Mouse (Mus musculus): Measurements from ENCODE around the gene Fhl4. TPM values are rescaled to one million over a fixed set of nuclear protein-coding genes. Genes with fewer than 3 reads are reported as not detected.
A peak's percentile ranks its signal among the peaks of the same experiment; 100 is the strongest.

Gene Fhl4
- total RNA-seq, 2 experiments from 2014 or later = 0.34 to 0.56 TPM

- H3K27ac ChIP-seq = no peak overlapping the region
- intact Hi-C loops (cut with DNase I) = no loop called here
- H3K4me3 ChIP-seq = no peak overlapping the region
- TF ChIP-seq CTCF (IDR thresholded peaks at IDR 0.05) = no peak
- no peak for DNase-seq (ENCODE audit: extremely low spot score in 1 of 2, low spot score in 2 of 2)
These were observed 30.6 kb downstream of the Fhl4 start for GRCm38 (mm10) chr10:85071605-85072152.

- H3K27ac ChIP-seq = no peak overlapping the region
- intact Hi-C loops (cut with DNase I) = no loop called here
- DNase-seq (ENCODE audit: extremely low spot score in 1 of 2, low spot score in 2 of 2) = no peak
- TF ChIP-seq CTCF (IDR thresholded peaks at IDR 0.05) = no peak
- no peak overlapping the region for H3K4me3 ChIP-seq
These were observed 47.4 kb downstream of the Fhl4 start for GRCm38 (mm10) chr10:85054876-85055275.

- no peak overlapping the region for H3K4me3 ChIP-seq
- intact Hi-C loops (cut with DNase I) = no loop called here
- TF ChIP-seq CTCF (IDR thresholded peaks at IDR 0.05) = no peak
- no peak overlapping the region for H3K27ac ChIP-seq
- DNase-seq (ENCODE audit: extremely low spot score in 1 of 2, low spot score in 2 of 2) = no peak
These were observed 49.8 kb downstream of the Fhl4 start for GRCm38 (mm10) chr10:85052451-85052850.

GRCm38 (mm10) chr10:85050668-85051208, 51.6 kb downstream of the Fhl4 start:
- no peak for TF ChIP-seq CTCF (IDR thresholded peaks at IDR 0.05)
- intact Hi-C loops (cut with DNase I) = no loop called here
- no peak overlapping the region for H3K27ac ChIP-seq
- no peak for DNase-seq (ENCODE audit: extremely low spot score in 1 of 2, low spot score in 2 of 2)
- no peak overlapping the region for H3K4me3 ChIP-seq

GRCm38 (mm10) chr10:85048008-85048407, 54.3 kb downstream of the Fhl4 start:
- no peak overlapping the region for H3K4me3 ChIP-seq
- intact Hi-C loops (cut with DNase I) = loop anchor here (5.0 to 10.0 kb wide), 2 partner anchors 213 to 531 kb away; no protein-coding TSS in a partner anchor
- no peak for DNase-seq (ENCODE audit: extremely low spot score in 1 of 2, low spot score in 2 of 2)
- no peak overlapping the region for H3K27ac ChIP-seq
- TF ChIP-seq CTCF (IDR thresholded peaks at IDR 0.05) = no peak

DNA sequence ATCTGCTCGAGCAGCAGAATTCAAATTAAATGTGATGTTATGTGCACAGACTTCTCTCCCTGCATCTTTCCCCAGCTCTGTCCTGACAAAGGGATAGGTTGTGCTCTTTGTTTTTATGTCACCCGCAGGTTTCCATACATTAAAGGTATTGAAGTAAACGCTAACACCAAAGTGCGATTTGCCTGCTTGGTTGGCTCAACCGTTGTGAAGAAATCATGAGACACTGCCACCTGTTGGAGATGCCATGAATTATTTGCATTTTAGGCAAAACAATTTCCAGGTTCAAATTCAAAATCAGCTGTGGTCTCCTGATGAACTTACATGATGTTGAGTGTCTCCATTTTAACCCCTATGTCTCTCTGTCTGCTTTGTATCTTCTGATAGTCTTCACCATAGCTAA, 55.7 kb downstream of the Fhl4 start:
- intact Hi-C loops (cut with DNase I) = loop anchor here (2.0 to 10.0 kb wide), 3 partner anchors 212 to 529 kb away; no protein-coding TSS in a partner anchor
- Histone ChIP-seq H3K4me3 (no peak overlapping the region), H3K27ac (no peak overlapping the region)
- DNase-seq (ENCODE audit: extremely low spot score in 1 of 2, low spot score in 2 of 2) = no peak
- peak; percentile 71 for TF ChIP-seq CTCF (IDR thresholded peaks at IDR 0.05)

Other genes starting within 250 kb of the Fhl4 start
- 10 to 100 TPM; 57.5 to 57.7 TPM for gene Ric8b, start 184.9 kb downstream of the Fhl4 start, total RNA-seq (2021)
- gene Tmem263, start 132 bp upstream of the Fhl4 start, total RNA-seq (2021) = 10 to 100 TPM; 38.5 to 39.5 TPM
- 10 to 100 TPM; 11.9 to 14.4 TPM for gene Mterf2, start 25.5 kb upstream of the Fhl4 start, total RNA-seq (2021)
- gene Cry1, start 82.6 kb upstream of the Fhl4 start, total RNA-seq (2021) = 10 to 100 TPM; 16.8 to 25.6 TPM